Mouse (Mus musculus) G1E (cell line): ENCODE measurements around the gene Ybx2. TPM values are rescaled to one million over a fixed set of nuclear protein-coding genes. Genes with fewer than 3 reads are reported as not detected.
A peak's percentile ranks its signal among the peaks of the same experiment; 100 is the strongest.

Experiments
- ATAC-seq: 2 replicates; pipeline ENCODE4 v1.8.0; 2016; ENCODE audit warnings: mild to moderate bottlenecking; ENCODE audit not compliant: insufficient number of reproducible peaks, poor library complexity, low FRiP score, severe bottlenecking; ENCODE audit errors: extremely low read depth
- DNase-seq: peaks from one replicate; pipeline ENCODE4 v3.0.0; 2012; ENCODE audit warnings: low spot score
- H3K27me3 ChIP-seq: 2 replicates; pipeline ENCODE4 v1.6.1; 2012; ENCODE audit warnings: mild to moderate bottlenecking, low read length, inconsistent platforms; ENCODE audit not compliant: insufficient read depth
- H3K36me3 ChIP-seq: replicated peaks from 2 replicates; pipeline ENCODE3; 2012; ENCODE audit warnings: mild to moderate bottlenecking, inconsistent platforms
- H3K4me1 ChIP-seq: 2 replicates; pipeline ENCODE4 v1.6.1; 2012; ENCODE audit warnings: low read depth, low read length, inconsistent platforms, mixed read lengths; ENCODE audit not compliant: insufficient read depth
- H3K4me3 ChIP-seq: 2 replicates; pipeline ENCODE4 v1.5.1; 2012; ENCODE audit warnings: low read depth, mild to moderate bottlenecking, inconsistent platforms, low read length, moderate library complexity, mixed read lengths
- H3K9me3 ChIP-seq: replicated peaks from 2 replicates; pipeline ENCODE4 v1.6.1; 2012; ENCODE audit warnings: inconsistent platforms
- CTCF ChIP-seq: IDR thresholded peaks from 2 replicates; pipeline ENCODE4 v1.5.1; 2012; ENCODE audit warnings: low read depth, low read length, inconsistent platforms, mixed read lengths
- GATA1 ChIP-seq: IDR thresholded peaks from 2 replicates; pipeline ENCODE4 v1.6.1; 2012; ENCODE audit warnings: borderline replicate concordance, low read length, inconsistent platforms, mixed read lengths
- GATA2 ChIP-seq: IDR thresholded peaks from 2 replicates; pipeline ENCODE4 v1.6.1; 2012; ENCODE audit warnings: low read depth, low read length, inconsistent platforms, borderline replicate concordance
- POLR2AphosphoS5 ChIP-seq: IDR thresholded peaks from 2 replicates; pipeline ENCODE4 v1.6.1; 2012; ENCODE audit warnings: low read depth, low read length, inconsistent platforms; ENCODE audit not compliant: insufficient replicate concordance
- TAL1 ChIP-seq: conservative IDR thresholded peaks from 2 replicates; pipeline ENCODE4 v1.6.1; 2012; ENCODE audit warnings: low read depth, low read length, inconsistent platforms, mixed read lengths
- polyA plus RNA-seq: library from polyadenylated mRNA; stranded (reverse); fragments of >175 nt; gene quantifications from 2 replicates; pipeline ENCODE4 v1.2.3, GENCODE M21; 2012
- total RNA-seq, 2 experiments: library from RNA; stranded (forward) in 1 of 2; stranded (reverse) in 1 of 2; fragments of 200-1000 nt in 1 of 2; fragments of >200 nt in 1 of 2; fragmentation: Nextera tagmentation in 1 of 2; gene quantifications; 2 replicates each; pipeline ENCODE4 v1.2.3; 2014 to 2017

Gene Ybx2
- total and polyA plus RNA-seq, 3 experiments, result 1.4 TPM; not detected in 2

- H3K4me3 ChIP-seq, result no peak overlapping the region
- no peaks in the 10 kb centered on the region for H3K9me3 ChIP-seq
- peaks cover 46% of the 10 kb centered on the region for H3K4me1 ChIP-seq
- TF ChIP-seq TAL1 (no peak), POLR2AphosphoS5 (no peak), CTCF (no peak), GATA2 (no peak), GATA1 (no peak)
- ATAC-seq (no peak), DNase-seq (no peak)
- H3K27me3 ChIP-seq, result no peaks in the 10 kb centered on the region
- peaks cover 95% of the 10 kb centered on the region for H3K36me3 ChIP-seq
These were observed 26.4 kb upstream of the Ybx2 start for GRCm38 (mm10) chr11:69909174-69909573.

GRCm38 (mm10) chr11:69910177-69910576 lies 25.4 kb upstream of the Ybx2 start:
- DNase-seq (no peak), ATAC-seq (no peak)
- peaks cover 51% of the 10 kb centered on the region for H3K4me1 ChIP-seq
- TF ChIP-seq POLR2AphosphoS5 (no peak), TAL1 (no peak), CTCF (no peak), GATA1 (no peak), GATA2 (no peak)
- peaks cover 97% of the 10 kb centered on the region for H3K36me3 ChIP-seq
- H3K4me3 ChIP-seq, result no peak overlapping the region
- no peaks in the 10 kb centered on the region for H3K9me3 ChIP-seq
- no peaks in the 10 kb centered on the region for H3K27me3 ChIP-seq

- Histone ChIP-seq H3K4me3 (no peak overlapping the region), H3K4me1 (peaks cover 53% of the 10 kb centered on the region), H3K27me3 (no peaks in the 10 kb centered on the region), H3K9me3 (no peaks in the 10 kb centered on the region), H3K36me3 (peaks cover 97% of the 10 kb centered on the region)
- no peak for DNase-seq
- TF ChIP-seq GATA2 (no peak), CTCF (no peak), GATA1 (no peak), POLR2AphosphoS5 (no peak), TAL1 (no peak)
- ATAC-seq, result no peak
These were observed 24.6 kb upstream of the Ybx2 start for GRCm38 (mm10) chr11:69910781-69911560.

- TF ChIP-seq POLR2AphosphoS5 (no peak), CTCF (no peak), TAL1 (no peak), GATA2 (no peak), GATA1 (no peak)
- DNase-seq, result no peak
- peaks cover 56% of the 10 kb centered on the region for H3K4me1 ChIP-seq
- H3K36me3 ChIP-seq, result peaks cover 97% of the 10 kb centered on the region
- H3K4me3 ChIP-seq, result no peak overlapping the region
- ATAC-seq, result no peak
- no peaks in the 10 kb centered on the region for H3K9me3 ChIP-seq
- H3K27me3 ChIP-seq, result no peaks in the 10 kb centered on the region
These were observed 23.9 kb upstream of the Ybx2 start for GRCm38 (mm10) chr11:69911701-69912100.

GRCm38 (mm10) chr11:69912716-69913530 lies 22.7 kb upstream of the Ybx2 start:
- DNase-seq (no peak), ATAC-seq (no peak)
- H3K4me3 ChIP-seq, result peak overlapping the region; percentile 91
- peaks cover 68% of the 10 kb centered on the region for H3K4me1 ChIP-seq
- H3K27me3 ChIP-seq, result no peaks in the 10 kb centered on the region
- no peak for TF ChIP-seq GATA2
- TF ChIP-seq GATA1, result no peak
- no peak for TF ChIP-seq POLR2AphosphoS5
- no peak for TF ChIP-seq CTCF
- no peak for TF ChIP-seq TAL1
- H3K9me3 ChIP-seq, result no peaks in the 10 kb centered on the region
- H3K36me3 ChIP-seq, result peaks cover 96% of the 10 kb centered on the region

GRCm38 (mm10) chr11:69913554-69914371 lies 21.8 kb upstream of the Ybx2 start, which contains the start of gene Gps2:
Gene Gps2 (plus strand): TSS chr11:69913888.
- ATAC-seq, result peak; percentile 73
- no peaks in the 10 kb centered on the region for H3K9me3 ChIP-seq
- H3K27me3 ChIP-seq, result no peaks in the 10 kb centered on the region
- no peak for TF ChIP-seq TAL1
- no peak for TF ChIP-seq POLR2AphosphoS5
- TF ChIP-seq GATA2, result no peak
- TF ChIP-seq CTCF, result no peak
- no peak for TF ChIP-seq GATA1
- H3K4me1 ChIP-seq, result peaks cover 75% of the 10 kb centered on the region
- peak; percentile 93 for DNase-seq
- H3K36me3 ChIP-seq, result peaks cover 96% of the 10 kb centered on the region
- peak within 1 kb of the TSS; percentile 91 for H3K4me3 ChIP-seq
